Mouse (Mus musculus) ovary, adult 18-20 months (tissue): Measurements from ENCODE around the gene Stxbp3.
"Not testable (repeated sequence)": the region's sequence is repeated elsewhere in the genome, so short reads cannot be mapped to it uniquely, and the experiment has no call there.

Experiments used
- DNase-seq: peaks from one replicate; pipeline ENCODE4 v3.0.0; 2022; ENCODE audit warnings: low spot score, mixed read lengths

The Stxbp3 gene

DNA sequence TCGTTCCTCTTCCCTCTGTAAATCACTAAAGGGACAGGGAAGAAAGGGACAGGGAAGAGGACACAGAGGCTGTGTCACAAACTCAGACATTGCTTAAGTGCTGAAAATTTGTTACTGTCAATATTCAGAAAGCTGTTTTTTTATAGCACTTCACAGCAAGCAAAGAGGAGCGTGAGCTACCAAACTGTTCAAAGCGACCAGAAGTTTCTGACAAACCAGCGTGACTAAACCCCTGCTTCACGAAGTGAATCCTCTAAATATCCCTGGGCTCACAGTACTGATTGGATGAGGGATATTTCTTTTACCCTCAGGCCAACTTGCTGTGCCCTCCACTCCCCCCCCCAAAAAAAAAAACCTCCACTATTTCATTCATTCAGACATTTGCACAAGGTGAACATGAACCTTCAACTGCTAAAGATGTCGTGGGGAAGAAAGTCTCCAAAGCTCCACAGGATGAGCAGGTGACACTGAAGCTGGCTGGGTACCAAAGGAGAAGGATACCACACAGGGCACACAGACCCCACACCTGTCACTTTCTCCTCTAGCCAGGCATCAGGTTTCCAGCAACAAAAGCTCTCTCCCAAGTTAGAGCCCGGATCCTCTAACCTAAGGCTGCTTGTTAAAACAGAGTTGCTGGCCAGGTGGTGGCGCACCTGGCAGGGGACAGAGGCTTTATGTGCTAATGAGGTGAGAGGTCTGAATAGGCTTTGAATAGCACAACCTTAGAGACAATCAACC, 16.2 kb upstream of the Stxbp3 start:
- no peak for DNase-seq

DNA sequence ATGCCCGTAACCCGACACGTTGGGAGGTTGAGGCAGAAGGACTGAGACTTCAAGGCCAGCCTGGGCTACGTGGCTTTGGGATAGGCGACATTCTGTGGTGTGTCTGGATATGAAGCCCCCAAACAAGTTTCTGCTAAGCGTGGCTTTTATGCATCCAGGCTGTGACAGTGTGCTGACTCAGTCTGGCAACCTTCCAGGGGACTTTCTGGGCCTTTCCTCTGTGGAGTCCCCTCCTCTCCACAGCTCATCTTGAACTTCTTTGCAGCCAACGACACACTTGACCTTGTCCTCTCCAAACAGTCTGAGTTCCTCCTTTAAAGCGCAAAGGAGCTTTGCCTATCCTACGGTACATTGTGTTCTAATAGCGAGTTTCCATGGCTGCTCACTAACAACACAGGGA, 15.5 kb upstream of the Stxbp3 start:
- peak; percentile 66 for DNase-seq

- no peak for DNase-seq
Observed at GRCm38 (mm10) chr3:108855371-108855770, 15.0 kb upstream of the Stxbp3 start.

GRCm38 (mm10) chr3:108853266-108853665, 12.9 kb upstream of the Stxbp3 start:
- DNase-seq, result no peak

DNA sequence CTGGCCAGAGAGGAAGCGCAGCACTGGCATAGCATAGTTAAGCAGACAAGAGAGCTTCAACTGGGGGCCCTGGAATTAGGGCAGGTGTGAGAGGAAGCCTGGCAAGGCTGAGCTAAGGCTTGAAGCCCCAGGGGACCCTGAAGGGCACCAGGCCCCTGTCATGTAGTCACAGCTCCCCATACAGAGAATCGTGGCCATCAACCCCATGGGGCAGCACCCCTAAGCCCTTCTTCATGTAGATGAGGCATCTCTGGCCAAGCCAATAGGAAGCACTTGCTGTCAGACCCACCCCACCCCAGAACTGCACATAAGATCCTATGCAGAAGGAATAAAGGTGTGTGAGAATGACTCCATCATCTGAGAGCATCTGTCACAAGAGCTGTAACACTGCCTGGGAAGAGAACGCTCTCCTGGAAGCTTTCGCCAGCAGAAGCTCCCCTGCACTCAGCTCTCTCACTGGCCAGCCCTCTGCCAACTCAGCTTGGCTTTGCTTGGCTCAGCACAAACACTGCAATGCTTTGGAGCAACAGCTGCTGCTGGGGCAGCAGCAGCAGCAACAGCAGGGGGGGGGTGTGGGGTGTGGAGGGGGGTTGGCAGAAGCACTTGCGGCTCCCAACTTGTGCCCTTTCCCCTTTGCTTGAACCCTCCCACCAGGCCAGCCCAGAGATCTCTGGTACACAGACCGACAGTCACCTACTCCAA, 11.8 kb upstream of the Stxbp3 start:
- no peak for DNase-seq

DNA sequence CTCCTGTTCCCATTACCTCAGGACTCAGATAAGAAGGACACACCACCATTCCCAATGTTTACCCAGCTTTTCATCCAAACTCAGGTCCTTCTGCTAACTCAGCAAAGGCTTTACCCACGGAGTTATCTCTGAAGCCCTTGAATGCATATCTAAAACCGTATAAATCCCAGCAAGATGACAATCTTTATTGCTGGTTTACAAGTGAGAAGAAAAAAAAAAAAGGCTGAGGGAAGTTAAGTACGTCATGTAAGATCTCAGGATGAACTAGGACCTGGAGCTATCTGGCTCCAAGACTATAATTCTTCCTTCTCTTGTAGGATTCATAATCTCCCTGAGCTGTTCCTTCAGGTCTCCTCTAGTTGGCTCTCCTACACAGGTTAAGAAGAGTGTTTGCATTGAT, 11.2 kb upstream of the Stxbp3 start:
- no peak for DNase-seq

DNA sequence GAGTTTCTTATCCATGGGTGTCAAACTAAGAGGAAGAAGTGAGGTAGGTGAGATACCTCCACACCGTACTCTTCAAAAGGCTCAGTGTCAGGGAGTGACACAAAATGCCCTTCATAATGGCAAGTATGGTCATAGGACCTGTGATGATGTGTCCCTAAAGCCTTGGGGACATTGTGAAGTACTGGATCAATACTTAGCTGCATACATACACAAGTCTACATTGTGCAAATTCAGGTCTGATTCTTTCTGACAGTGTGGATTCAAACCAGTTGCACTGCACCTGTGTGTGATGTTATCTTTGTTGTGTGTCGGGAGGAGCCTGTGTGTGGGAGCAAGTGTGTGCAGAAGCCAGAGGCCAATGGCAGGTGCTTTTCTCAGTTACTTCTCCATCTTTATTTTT, 10.7 kb upstream of the Stxbp3 start:
- no peak for DNase-seq

GRCm38 (mm10) chr3:108850506-108850905, 10.2 kb upstream of the Stxbp3 start:
- no peak for DNase-seq

- DNase-seq, result no peak
Observed at GRCm38 (mm10) chr3:108846616-108847015, 6.3 kb upstream of the Stxbp3 start.

GRCm38 (mm10) chr3:108844521-108844920, 4.2 kb upstream of the Stxbp3 start:
- no peak for DNase-seq

GRCm38 (mm10) chr3:108844026-108844425, 3.7 kb upstream of the Stxbp3 start:
- DNase-seq, result no peak

- DNase-seq, result no peak
Observed at GRCm38 (mm10) chr3:108840716-108841054, 359 bp upstream of the Stxbp3 start.

- DNase-seq, result no peak
Observed at GRCm38 (mm10) chr3:108839647-108839999, 703 bp downstream of the Stxbp3 start.

DNA sequence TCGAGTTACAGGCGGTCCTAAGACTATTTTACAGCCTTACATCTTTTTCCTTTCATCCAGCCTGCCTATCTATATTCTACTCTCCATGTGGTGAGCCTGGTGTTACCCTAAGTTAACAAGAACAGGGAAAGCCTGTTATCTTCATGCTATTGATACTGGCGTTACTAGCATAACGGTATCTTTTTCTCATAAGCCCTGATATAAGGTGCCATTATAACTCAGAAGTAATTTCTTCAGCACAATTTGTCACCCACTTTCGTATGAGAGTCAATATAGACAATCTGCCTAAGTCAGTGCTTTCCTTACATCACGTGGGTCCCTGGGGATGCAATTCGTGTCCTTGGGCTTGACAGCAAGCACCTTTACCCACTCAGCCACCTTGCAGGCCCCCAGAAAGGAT, 1.3 kb downstream of the Stxbp3 start:
- DNase-seq, result no peak

GRCm38 (mm10) chr3:108836931-108837330, 3.4 kb downstream of the Stxbp3 start:
- DNase-seq, result no peak

GRCm38 (mm10) chr3:108833717-108834116, 6.6 kb downstream of the Stxbp3 start:
- DNase-seq, result not testable (repeated sequence)

DNA sequence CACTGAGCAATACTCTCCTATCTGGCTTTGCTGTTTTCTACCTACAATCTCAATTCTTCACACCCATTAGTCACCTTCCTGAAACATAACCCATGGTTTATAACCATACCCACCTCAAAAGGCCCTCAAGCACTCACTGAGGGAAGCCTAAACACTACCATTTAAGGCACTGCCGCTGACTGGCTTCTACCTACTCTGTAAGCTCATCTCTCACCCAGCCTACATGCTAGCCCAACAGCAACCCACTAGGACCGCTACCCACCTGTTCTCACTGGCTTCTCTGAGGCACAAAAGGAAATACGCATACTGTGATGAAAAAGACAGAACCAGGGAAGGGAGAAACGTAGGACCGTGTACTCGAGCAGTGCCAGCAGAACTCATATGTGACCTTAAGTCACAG, 8.6 kb downstream of the Stxbp3 start:
- no peak for DNase-seq

GRCm38 (mm10) chr3:108830493-108830892, 9.8 kb downstream of the Stxbp3 start:
- DNase-seq, result no peak

DNA sequence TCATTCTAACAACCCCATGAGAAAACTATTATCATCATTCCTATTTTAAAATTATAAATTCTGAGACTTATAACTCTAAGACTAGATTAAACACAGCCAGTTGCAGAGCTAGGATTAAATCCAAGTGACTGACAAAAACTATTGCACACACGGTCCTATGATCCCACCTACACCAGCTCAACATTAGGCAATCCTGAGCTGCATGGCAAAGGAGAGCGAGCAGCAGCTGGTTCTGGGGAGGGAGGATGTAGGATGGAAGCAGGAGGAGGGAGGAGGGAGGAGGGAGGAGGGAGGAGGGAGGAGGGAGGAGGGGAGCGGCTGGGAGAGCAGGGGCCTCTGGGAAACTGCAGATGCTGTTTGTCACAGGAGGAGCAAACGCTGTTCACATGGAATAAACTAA, 24.7 kb downstream of the Stxbp3 start:
- DNase-seq, result no peak

DNA sequence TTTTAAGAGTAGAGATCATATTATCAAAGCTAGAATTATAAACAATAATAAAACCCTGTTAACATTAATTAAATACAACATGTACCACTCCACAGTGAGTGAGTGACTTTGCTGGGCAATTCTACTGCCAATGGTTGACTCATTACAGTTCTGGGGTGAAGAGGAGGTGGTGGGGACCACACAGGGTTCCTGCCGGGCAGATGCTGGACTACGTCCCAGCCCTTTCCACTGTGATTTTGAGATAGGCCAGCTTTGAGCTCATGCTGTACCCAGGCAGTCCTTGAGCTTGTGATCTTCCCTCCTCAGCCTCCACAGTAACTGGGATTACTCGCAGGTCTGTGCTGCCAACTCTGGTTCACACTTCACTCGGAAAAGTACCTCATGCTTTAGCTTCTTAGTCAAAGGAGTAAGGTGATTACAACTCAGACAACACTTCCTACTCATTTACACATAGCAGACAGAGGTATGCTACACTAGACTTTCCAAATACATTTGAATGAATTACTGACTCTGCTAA, 29.5 kb downstream of the Stxbp3 start:
- DNase-seq, result no peak

- no peak for DNase-seq
Observed at GRCm38 (mm10) chr3:108805622-108806021, 34.7 kb downstream of the Stxbp3 start.

DNA sequence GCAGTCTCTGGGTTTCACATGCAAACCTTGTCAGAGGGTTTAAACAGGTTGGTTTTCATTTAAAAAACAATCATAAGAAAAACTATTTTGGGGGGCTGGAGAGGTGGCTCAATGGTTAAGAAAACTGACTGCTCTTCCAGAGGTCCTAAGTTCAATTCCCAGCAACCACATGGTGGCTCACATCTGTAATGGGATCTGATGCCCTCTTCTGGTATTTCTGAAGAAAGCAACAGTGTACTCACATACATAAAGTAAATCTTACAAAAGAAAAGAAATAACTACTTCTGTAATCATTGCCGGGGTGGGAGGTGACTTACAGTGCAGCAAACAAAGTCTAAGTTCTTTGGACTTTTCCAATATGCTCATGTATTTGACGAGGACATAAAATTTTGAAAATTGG, 42.0 kb downstream of the Stxbp3 start:
- no peak for DNase-seq

GRCm38 (mm10) chr3:108797723-108798122, 42.6 kb downstream of the Stxbp3 start:
- no peak for DNase-seq

- no peak for DNase-seq
Observed at GRCm38 (mm10) chr3:108796386-108796785, 43.9 kb downstream of the Stxbp3 start.
